Mouse (Mus musculus) midbrain, embryonic 14.5 days (tissue): ENCODE results near the gene Gm10320. TPM values are rescaled to one million over a fixed set of nuclear protein-coding genes. Genes with fewer than 3 reads are reported as not detected.

Source experiments
- ATAC-seq: fragments of 200-750 bp; cut with Nextera tagmentation; 2 replicates; pipeline ENCODE4 v1.8.0; 2017; ENCODE audit warnings: moderate number of reproducible peaks, moderate library complexity; ENCODE audit not compliant: low FRiP score, low TSS enrichment
- DNase-seq: peaks from one replicate; pipeline ENCODE4 v3.0.0-alpha.2; 2015
- H3K27ac ChIP-seq: fragments of 300-500 bp; sonication (generic); replicated peaks from 2 replicates; pipeline ENCODE4 v1.5.1; 2014; ENCODE audit warnings: mild to moderate bottlenecking, low read depth, low read length, moderate library complexity
- H3K27me3 ChIP-seq: fragments of 300-500 bp; sonication (generic); 2 replicates; pipeline ENCODE4 v1.6.1; 2014; ENCODE audit warnings: low read length, control low read depth, mixed read lengths; ENCODE audit not compliant: control insufficient read depth, insufficient read depth
- H3K36me3 ChIP-seq: fragments of 300-500 bp; sonication (generic); 2 replicates; pipeline ENCODE4 v1.6.1; 2014; ENCODE audit warnings: low read length, control low read depth; ENCODE audit not compliant: control insufficient read depth, insufficient read depth
- H3K4me1 ChIP-seq: fragments of 300-500 bp; sonication (generic); 2 replicates; pipeline ENCODE4 v1.6.1; 2014; ENCODE audit warnings: mild to moderate bottlenecking, antibody characterized with exemption, low read length, control low read depth; ENCODE audit not compliant: control insufficient read depth, insufficient read depth
- H3K4me2 ChIP-seq: fragments of 300-500 bp; sonication (generic); 2 replicates; pipeline ENCODE4 v1.6.1; 2014; ENCODE audit warnings: mild to moderate bottlenecking, low read length, moderate library complexity
- H3K4me3 ChIP-seq: fragments of 300-500 bp; sonication (generic); replicated peaks from 2 replicates; pipeline ENCODE4 v1.5.1; 2014; ENCODE audit warnings: low read depth, low read length
- H3K9ac ChIP-seq: fragments of 300-500 bp; sonication (generic); replicated peaks from 2 replicates; pipeline ENCODE4 v1.6.1; 2014; ENCODE audit warnings: mild to moderate bottlenecking, low read length, moderate library complexity
- H3K9me3 ChIP-seq: fragments of 300-500 bp; sonication (generic); 2 replicates; pipeline ENCODE4 v1.6.1; 2016; ENCODE audit warnings: low read length, control low read depth, mixed read lengths; ENCODE audit not compliant: control insufficient read depth
- WGBS: fragments of 180-500 bp; shearing (Covaris S2); extraction: QIAGEN DNeasy Blood & Tissue Kit; methylation state at CpG from one replicate; pipeline ENCODE4 v1.1.7; 2014; 5-methylcytosine and 5-hydroxymethylcytosine counted together
- polyA plus RNA-seq: library from polyadenylated mRNA; unstranded; fragments of >200 nt; fragmentation: Nextera tagmentation; extraction: Ambion mirVana; gene quantifications from 2 replicates; pipeline ENCODE4 v1.2.1, GENCODE M21; 2014

The Gm10320 gene
- polyA plus RNA-seq, result 0.67 and 0.70 TPM in 2 replicates

DNA sequence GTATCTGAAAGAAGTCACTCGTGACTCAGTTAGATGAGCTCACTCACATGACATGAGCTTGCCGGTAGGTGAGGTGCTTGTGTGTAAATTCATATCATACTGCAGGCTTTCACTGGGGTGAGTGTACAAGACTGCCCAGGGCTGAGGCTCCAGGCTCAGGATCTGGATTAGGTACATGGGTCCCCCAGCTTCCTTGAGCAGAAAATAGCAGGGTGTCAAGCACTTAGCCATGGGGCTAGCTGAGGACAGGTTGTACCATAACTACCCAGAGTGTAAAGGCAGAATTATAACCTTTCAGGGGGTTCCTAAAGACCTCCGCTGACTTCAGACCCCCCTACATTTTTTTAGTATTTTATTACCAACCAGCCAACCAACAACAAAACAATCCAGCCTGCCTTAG is at the start of gene Gm10320:
Gm10320 (minus strand) TSS at position 93 of the 400 bp plus-strand sequence.
- Histone ChIP-seq H3K9me3 (no peaks in the 10 kb centered on the region), H3K36me3 (no peaks in the 10 kb centered on the region), H3K27ac (no peak within 1 kb of the TSS), H3K4me1 (no peaks in the 10 kb centered on the region), H3K4me2 (no peak within 1 kb of the TSS), H3K4me3 (no peak within 1 kb of the TSS), H3K9ac (no peak within 1 kb of the TSS), H3K27me3 (peaks cover 10% of the 10 kb centered on the region; the same call in 1 of the 2 replicates)
- WGBS, result 84% methylated on average over 3 of the region's 3 CpGs
- DNase-seq (no peak), ATAC-seq (no peak)

DNA sequence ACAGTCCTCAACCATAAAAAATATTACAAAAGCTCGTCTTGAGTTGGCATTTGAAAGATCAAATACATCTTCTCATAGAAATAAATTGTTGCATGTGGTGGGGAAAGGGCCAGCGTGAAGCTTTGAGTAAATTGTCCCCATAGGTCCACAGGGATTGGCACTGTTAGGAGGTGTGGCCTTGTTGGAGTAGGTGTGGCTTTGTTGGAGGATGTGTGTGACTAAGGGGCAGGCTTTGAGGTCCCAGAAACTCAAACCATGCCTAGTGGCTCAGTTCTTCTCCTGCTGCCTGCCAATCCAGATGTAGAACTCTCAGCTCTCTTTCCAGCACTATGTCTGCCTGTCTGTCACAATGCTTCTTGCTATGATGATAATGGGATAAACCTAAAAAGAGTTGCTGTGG is 49.8 kb upstream of the Gm10320 start:
- Histone ChIP-seq H3K36me3 (no peaks in the 10 kb centered on the region), H3K27me3 (no peaks in the 10 kb centered on the region), H3K9me3 (no peaks in the 10 kb centered on the region), H3K4me1 (peaks cover 6% of the 10 kb centered on the region; the same call in 1 of the 2 replicates), H3K27ac (no peak overlapping the region), H3K9ac (no peak overlapping the region), H3K4me3 (no peak overlapping the region), H3K4me2 (no peak overlapping the region)
- no peak for DNase-seq
- ATAC-seq, result no peak
- 78% methylated on average over 2 of the region's 2 CpGs for WGBS

DNA sequence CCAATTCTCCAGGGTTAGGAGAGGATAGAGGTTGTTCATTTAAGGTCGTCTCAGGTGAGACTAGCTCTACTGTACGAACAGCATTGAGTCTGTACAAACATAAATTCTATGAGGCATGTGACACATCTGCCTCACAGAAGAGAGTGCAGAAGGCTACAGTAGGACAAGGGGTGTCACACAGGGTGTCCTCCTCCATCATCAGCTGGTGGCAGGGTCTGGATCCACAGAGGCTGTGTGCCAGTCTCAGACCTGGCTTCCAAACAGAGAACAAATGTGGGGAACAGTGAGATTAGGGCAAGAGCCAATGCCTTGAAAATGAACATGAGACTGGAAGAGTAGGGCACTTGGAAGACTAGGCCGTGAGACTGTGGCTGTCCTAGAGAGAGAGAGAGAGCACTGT is 48.4 kb upstream of the Gm10320 start:
- H3K27ac ChIP-seq, result no peak overlapping the region
- 0 out of 2 replicates have a peak, but pooled peaks cover 4% of the 10 kb centered on the region for H3K27me3 ChIP-seq
- no peaks in the 10 kb centered on the region for H3K36me3 ChIP-seq
- ATAC-seq, result no peak
- H3K4me2 ChIP-seq, result no peak overlapping the region
- H3K9ac ChIP-seq, result no peak overlapping the region
- WGBS, result 91% methylated on average over 3 of the region's 3 CpGs
- H3K4me3 ChIP-seq, result no peak overlapping the region
- H3K4me1 ChIP-seq, result no peaks in the 10 kb centered on the region
- no peak for DNase-seq
- H3K9me3 ChIP-seq, result no peaks in the 10 kb centered on the region

DNA sequence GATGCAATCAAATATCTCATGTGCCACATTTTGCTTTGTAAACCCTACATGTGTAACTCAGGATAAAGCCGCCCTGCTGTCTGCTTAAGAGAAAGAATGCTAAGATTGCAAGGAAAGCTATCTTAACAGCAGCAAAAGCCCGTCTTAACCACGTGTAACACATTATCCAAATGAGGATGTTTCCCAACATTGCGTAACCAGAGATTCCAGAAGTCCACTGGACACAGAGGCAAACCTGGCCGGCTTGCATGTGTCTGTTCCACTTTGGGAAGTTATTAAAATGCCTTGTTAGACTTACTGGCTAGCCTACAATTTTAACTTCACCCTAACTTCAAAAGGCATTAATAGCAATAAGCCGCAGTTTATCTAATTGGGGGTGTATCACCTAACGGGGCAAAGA is 47.5 kb upstream of the Gm10320 start:
- 83% methylated on average over 7 of the region's 7 CpGs for WGBS
- H3K4me3 ChIP-seq, result no peak overlapping the region
- H3K4me1 ChIP-seq, result 0 out of 2 replicates have a peak, but pooled peaks cover 6% of the 10 kb centered on the region
- no peaks in the 10 kb centered on the region for H3K9me3 ChIP-seq
- no peak overlapping the region for H3K9ac ChIP-seq
- H3K27ac ChIP-seq, result no peak overlapping the region
- no peak for DNase-seq
- no peak overlapping the region for H3K4me2 ChIP-seq
- no peaks in the 10 kb centered on the region for H3K36me3 ChIP-seq
- peaks cover 8% of the 10 kb centered on the region; the same call in 1 of the 2 replicates for H3K27me3 ChIP-seq
- ATAC-seq, result no peak

DNA sequence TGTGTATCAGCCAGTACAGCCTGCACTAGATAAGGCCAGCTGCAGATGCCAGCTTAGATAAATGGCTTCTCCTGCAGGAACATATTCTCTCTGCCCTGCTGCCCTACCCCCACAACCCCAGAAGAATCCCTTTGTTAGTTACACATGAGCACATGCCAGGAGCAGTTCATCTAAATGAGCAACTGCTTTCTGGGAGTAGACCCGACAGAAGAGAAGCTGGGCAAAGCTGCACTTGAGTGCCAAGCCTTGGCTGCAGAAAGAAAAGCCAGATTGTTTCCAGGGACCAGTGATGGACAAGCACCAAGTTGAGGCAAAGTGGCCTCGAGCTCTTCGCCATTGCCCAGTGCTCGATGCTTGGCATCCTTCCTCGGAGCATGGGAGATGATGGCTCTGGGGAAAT is 46.8 kb upstream of the Gm10320 start:
- ATAC-seq (no peak), DNase-seq (peak; percentile 10)
- Histone ChIP-seq H3K4me1 (peaks cover 12% of the 10 kb centered on the region), H3K9me3 (no peaks in the 10 kb centered on the region), H3K36me3 (no peaks in the 10 kb centered on the region), H3K4me3 (no peak overlapping the region), H3K9ac (no peak overlapping the region), H3K27ac (no peak overlapping the region), H3K4me2 (no peak overlapping the region), H3K27me3 (peaks cover 8% of the 10 kb centered on the region; the same call in 1 of the 2 replicates)
- 75% methylated on average over 5 of the region's 5 CpGs for WGBS

DNA sequence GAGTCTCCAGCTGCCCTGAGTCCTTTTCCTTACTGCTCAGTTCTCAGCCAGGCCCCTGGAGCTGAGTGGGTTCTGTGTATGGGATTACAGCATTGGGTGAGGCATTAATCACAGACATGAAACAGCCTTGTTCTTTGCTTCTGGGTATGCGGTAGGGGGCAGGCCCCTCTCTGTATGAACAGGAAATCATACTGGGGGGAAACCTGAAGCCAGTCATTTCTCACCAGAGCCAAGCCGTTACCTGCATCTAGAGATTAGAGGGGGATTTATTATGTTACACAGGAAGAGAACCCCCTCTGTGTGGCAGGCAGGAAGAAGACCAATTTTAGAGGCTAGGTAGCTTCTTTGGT is 43.1 kb upstream of the Gm10320 start:
- no peak overlapping the region; the same call in 1 of the 2 replicates for H3K4me2 ChIP-seq
- no peak for ATAC-seq
- H3K9ac ChIP-seq, result no peak overlapping the region
- H3K27ac ChIP-seq, result no peak overlapping the region
- DNase-seq, result no peak
- H3K4me3 ChIP-seq, result no peak overlapping the region
- H3K4me1 ChIP-seq, result peaks cover 21% of the 10 kb centered on the region
- 40% methylated on average over 2 of the region's 2 CpGs for WGBS
- H3K9me3 ChIP-seq, result no peaks in the 10 kb centered on the region
- no peaks in the 10 kb centered on the region for H3K36me3 ChIP-seq
- peaks cover 26% of the 10 kb centered on the region for H3K27me3 ChIP-seq

DNA sequence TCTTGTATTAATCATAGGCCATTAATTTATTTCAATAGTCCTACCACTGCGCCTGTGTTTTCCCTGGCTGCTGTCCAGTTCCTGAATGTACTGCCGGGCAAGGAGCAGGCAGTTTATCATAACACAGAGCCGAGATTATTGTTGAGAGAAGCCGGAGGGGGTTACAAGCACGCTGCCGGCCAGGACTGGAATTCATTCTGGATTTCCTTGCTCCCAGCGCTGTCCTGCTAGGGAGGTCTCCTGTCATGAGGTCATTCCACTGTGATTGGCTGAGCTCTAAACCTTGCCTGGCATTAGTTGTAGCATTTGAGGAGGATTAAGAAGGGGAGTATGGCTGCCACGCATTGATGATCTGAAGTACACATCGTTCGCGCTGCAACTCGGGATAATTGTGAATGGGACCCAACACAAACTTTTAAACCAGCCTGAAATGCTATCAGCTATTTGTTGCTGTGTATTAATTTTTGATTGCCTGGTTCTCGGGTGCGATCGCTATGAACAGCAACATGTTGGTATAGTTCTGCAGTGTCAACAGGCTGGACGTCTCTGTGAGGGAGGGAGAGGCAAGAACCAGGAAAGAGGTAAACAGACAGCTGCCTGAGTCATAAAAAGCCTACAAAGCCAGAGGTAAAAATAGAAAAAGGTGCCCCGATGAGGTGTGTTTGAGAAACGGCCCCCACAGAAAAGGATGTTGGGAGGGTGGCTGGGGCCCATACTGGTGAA is 42.5 kb upstream of the Gm10320 start:
- no peaks in the 10 kb centered on the region for H3K9me3 ChIP-seq
- WGBS, result 17% methylated on average over 18 of the region's 18 CpGs
- DNase-seq, result peak; percentile 77
- peak; percentile 58; the same call in 1 of the 2 replicates for ATAC-seq
- peak overlapping the region; percentile 4; the same call in 1 of the 2 replicates for H3K4me3 ChIP-seq
- peak overlapping the region; percentile 48 for H3K4me2 ChIP-seq
- H3K27ac ChIP-seq, result no peak overlapping the region
- no peak overlapping the region for H3K9ac ChIP-seq
- H3K27me3 ChIP-seq, result peaks cover 26% of the 10 kb centered on the region
- H3K36me3 ChIP-seq, result no peaks in the 10 kb centered on the region
- H3K4me1 ChIP-seq, result peaks cover 21% of the 10 kb centered on the region

DNA sequence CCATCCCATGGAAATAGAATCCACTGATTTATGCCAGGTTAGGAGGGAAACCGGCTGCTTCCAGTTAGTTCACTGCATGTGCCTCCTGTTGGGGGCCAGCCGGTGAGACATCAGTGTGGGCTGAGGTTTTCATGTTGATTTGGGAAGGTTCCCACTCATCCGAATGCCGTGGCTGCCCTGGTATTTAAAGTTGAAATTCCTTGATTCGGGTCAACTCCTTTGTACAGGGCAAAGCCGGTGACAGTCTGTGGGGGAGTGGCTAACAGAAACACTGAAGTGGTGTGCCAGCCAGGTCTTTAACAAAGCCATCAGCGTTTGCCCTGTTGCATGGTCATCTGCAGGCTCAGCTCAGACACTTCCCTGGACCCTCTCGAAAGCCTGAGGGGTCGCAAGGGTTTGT is 41.6 kb upstream of the Gm10320 start:
- DNase-seq (peak; percentile 51), ATAC-seq (no peak; the same call in 1 of the 2 replicates)
- Histone ChIP-seq H3K4me3 (no peak overlapping the region), H3K9me3 (no peaks in the 10 kb centered on the region), H3K4me2 (peak overlapping the region; percentile 48), H3K36me3 (no peaks in the 10 kb centered on the region), H3K27ac (no peak overlapping the region), H3K4me1 (peaks cover 21% of the 10 kb centered on the region), H3K9ac (no peak overlapping the region), H3K27me3 (peaks cover 26% of the 10 kb centered on the region)
- 12% methylated on average over 9 of the region's 9 CpGs for WGBS
